Comparison of ENCODE assay signal across 7 mouse cellular contexts in genomic region chr5:131585684-131586331, GRCm38 (mm10).
DNase-seq lines count a peak whose midpoint lies in the region; ATAC-seq and TF ChIP-seq lines count a peak whose summit lies in the region.

No protein-coding gene starts in this region.

- H3K4me1 ChIP-seq in E14TG2a.4 (replicated peaks; ENCODE audit: low read depth, low read length): peaks cover 28% of the 10 kb centered on the region
- H3K4me1 ChIP-seq in heart, embryonic 11.5 days (ENCODE audit: control insufficient read depth, insufficient read depth, low read length): peaks cover 8% of the 10 kb centered on the region; the same call in 1 of the 2 replicates
- H3K4me1 ChIP-seq in limb, embryonic 13.5 days: peaks cover 55% of the 10 kb centered on the region

- no peaks in the 10 kb centered on the region for H3K36me3 ChIP-seq in E14TG2a.4 (ENCODE audit: insufficient read depth, low read length)
- H3K36me3 ChIP-seq in heart, embryonic 11.5 days (ENCODE audit: control insufficient read depth, insufficient read depth, low read length): no peaks in the 10 kb centered on the region
- no peaks in the 10 kb centered on the region for H3K36me3 ChIP-seq in limb, embryonic 13.5 days

- no peak overlapping the region for H3K9ac ChIP-seq in heart, embryonic 11.5 days (ENCODE audit: low read depth, low read length)
- no peak overlapping the region for H3K9ac ChIP-seq in limb, embryonic 13.5 days

- H3K4me2 ChIP-seq in heart, embryonic 11.5 days: peak overlapping the region; percentile 43
- peak overlapping the region; percentile 57 for H3K4me2 ChIP-seq in limb, embryonic 13.5 days (replicated peaks)

- no peak for TF ChIP-seq CTCF in E14TG2a.4 (conservative IDR thresholded peaks at IDR 0.05; ENCODE audit: low read length)

- peak; percentile 27 for DNase-seq in Muller cell, postnatal 12 days (ENCODE audit: inconsistent ontology term)
- DNase-seq in thymus, postnatal 10 days (ENCODE audit: low spot score in 2 of 2): no peak
- no peak for DNase-seq in frontal cortex, adult 2 months (ENCODE audit: extremely low spot score in 1 of 2, low spot score in 1 of 2)
- DNase-seq in B cell, adult 2 months: no peak

- H3K27ac ChIP-seq in heart, embryonic 11.5 days (ENCODE audit: low read depth, low read length): no peak overlapping the region
- H3K27ac ChIP-seq in limb, embryonic 13.5 days: no peak overlapping the region

- peak overlapping the region; percentile 54 for H3K4me3 ChIP-seq in E14TG2a.4 (replicated peaks; ENCODE audit: low read length)
- H3K4me3 ChIP-seq in heart, embryonic 11.5 days (ENCODE audit: low read depth, low read length): no peak overlapping the region
- peak overlapping the region; percentile 14 for H3K4me3 ChIP-seq in limb, embryonic 13.5 days

- peaks cover 8% of the 10 kb centered on the region for H3K27me3 ChIP-seq in E14TG2a.4 (ENCODE audit: insufficient read depth, low read length)
- H3K27me3 ChIP-seq in heart, embryonic 11.5 days (ENCODE audit: control insufficient read depth, insufficient read depth, low read length): 0 out of 2 replicates have a peak, but pooled peaks cover 3% of the 10 kb centered on the region
- H3K27me3 ChIP-seq in limb, embryonic 13.5 days: peaks cover 54% of the 10 kb centered on the region

- 56% methylated on average over 26 of the region's 26 CpGs for WGBS in heart, embryonic 11.5 days (ENCODE audit: insufficient replicate concordance)
- WGBS in limb, embryonic 13.5 days: 6% methylated on average over 26 of the region's 26 CpGs

- no peaks in the 10 kb centered on the region for H3K9me3 ChIP-seq in E14TG2a.4 (ENCODE audit: low read length)
- H3K9me3 ChIP-seq in heart, embryonic 11.5 days (replicated peaks; ENCODE audit: control insufficient read depth, low read length): no peaks in the 10 kb centered on the region
- no peaks in the 10 kb centered on the region for H3K9me3 ChIP-seq in limb, embryonic 13.5 days

- ATAC-seq in heart, embryonic 11.5 days (replicated peaks; ENCODE audit: insufficient number of reproducible peaks, low FRiP score, low TSS enrichment): no peak
- peak; percentile 57 for ATAC-seq in limb, embryonic 13.5 days (ENCODE audit: low FRiP score, low read depth)
